Mouse (Mus musculus) MEL (cell line): ENCODE data around the gene Phf13.

ENCODE experiments used
- CTCF ChIP-seq, 3 experiments: IDR thresholded peaks in 2 of 3; conservative IDR thresholded peaks in 1 of 3; 2 replicates each; pipeline ENCODE4 v1.5.1; 2011 to 2012; ENCODE audit warnings: low read length in 3 of 3, low read depth in 2 of 3, mild to moderate bottlenecking in 2 of 3, improper control_type of control experiment in 1 of 3, inconsistent platforms in 1 of 3, mixed read lengths in 1 of 3, moderate library complexity in 1 of 3; ENCODE audit not compliant: control insufficient read depth in 1 of 3, insufficient read depth in 1 of 3, poor library complexity in 1 of 3, severe bottlenecking in 1 of 3
- EP300 ChIP-seq, 2 experiments: IDR thresholded peaks; 2 replicates each; pipeline ENCODE4 v1.6.1; 2011; ENCODE audit warnings: improper control_type of control experiment in 2 of 2, low read length in 2 of 2, low read depth in 1 of 2, mild to moderate bottlenecking in 1 of 2
- POLR2AphosphoS2 ChIP-seq: IDR thresholded peaks from 2 replicates; pipeline ENCODE4 v1.6.1; 2011; ENCODE audit warnings: low read length, improper control_type of control experiment
- TAL1 ChIP-seq: IDR thresholded peaks from 2 replicates; pipeline ENCODE4 v1.6.1; 2012; ENCODE audit warnings: mild to moderate bottlenecking, inconsistent platforms, low read length, moderate library complexity, mixed read lengths

DNA sequence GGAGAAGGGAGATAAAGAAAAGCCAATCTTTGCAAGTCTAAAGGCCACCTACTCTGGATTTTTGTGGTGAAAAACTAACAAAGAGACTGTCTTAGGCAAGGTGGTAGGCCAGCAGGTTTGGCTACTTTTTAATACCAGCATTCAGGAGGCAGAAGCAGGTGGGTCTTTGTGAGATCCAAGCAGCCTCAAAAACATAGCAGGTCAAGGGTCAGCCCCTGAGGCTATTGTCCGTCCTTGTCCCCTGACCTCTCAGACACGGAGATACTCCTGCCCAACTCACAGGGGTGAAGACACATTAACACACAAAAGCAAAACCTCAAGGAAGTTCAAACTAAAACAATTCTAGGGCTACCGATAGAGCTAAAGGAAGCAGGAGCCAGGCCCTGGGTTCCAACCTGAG lies 10.8 kb upstream of the Phf13 start:
- TF ChIP-seq TAL1 (no peak), POLR2AphosphoS2 (no peak), EP300 (IDR thresholded peaks at IDR 0.05; ENCODE audit: low read depth in 1 of 2, low read length in 2 of 2) (no peak), CTCF (IDR thresholded peaks at IDR 0.05 in 2 of 3, conservative IDR thresholded peaks at IDR 0.05 in 1 of 3; ENCODE audit: control insufficient read depth in 1 of 3, insufficient read depth in 1 of 3, low read depth in 2 of 3, low read length in 3 of 3, poor library complexity in 1 of 3, severe bottlenecking in 1 of 3) (no peak)
